Mouse (Mus musculus): ENCODE measurements around the gene Gm9821. TPM values are rescaled to one million over a fixed set of nuclear protein-coding genes. Genes with fewer than 3 reads are reported as not detected.
A peak's percentile ranks its signal among the peaks of the same experiment; 100 is the strongest.

Gene Gm9821
- total RNA-seq, 2 experiments from 2014 or later = 0.33 TPM; not detected in 1

GRCm38 (mm10) chr2:91924726-91925125, 20.8 kb upstream of the Gm9821 start:
- no peak for ATAC-seq (replicated peaks; ENCODE audit: low FRiP score, low TSS enrichment, poor library complexity, severe bottlenecking)

DNA sequence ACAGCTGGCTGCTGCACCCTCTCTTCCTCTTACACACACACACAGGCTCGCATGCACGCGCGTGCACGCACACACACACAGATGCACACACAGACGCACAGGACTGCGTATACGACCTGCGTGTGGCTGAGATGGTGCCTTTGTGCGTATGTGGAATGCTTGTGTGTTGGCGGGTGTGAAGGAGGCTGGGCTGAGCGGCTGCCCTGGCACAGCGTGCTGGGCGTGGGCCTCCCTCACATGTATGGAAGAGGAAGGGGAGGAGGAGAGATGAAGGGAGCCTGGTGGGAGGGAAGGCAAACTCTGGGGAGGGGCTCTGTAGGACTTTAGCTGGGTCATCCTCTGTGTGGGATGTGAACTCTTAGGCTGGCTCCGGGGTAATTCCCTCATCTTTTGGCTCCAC, 20.1 kb upstream of the Gm9821 start:
- no peak for ATAC-seq (replicated peaks; ENCODE audit: low FRiP score, low TSS enrichment, poor library complexity, severe bottlenecking)

DNA sequence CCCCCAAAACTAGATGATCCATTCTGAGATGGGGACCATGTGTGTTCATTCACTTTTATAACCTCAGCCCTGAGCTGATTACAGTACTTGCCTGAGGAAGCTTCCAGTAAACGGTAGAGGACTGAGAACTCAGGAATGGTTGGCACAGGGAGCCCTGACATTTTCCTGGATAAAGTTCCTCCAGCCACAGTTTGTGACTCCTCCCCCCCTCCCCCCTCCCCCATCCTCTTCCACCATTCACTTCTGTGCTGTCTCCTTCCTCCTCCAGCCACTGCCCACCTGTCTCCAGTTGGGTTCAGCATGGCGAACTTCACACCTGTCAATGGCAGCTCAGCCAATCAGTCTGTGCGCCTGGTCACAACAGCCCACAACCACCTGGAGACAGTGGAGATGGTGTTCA, 18.6 kb upstream of the Gm9821 start, which contains the start of gene Chrm4:
TSS of gene Chrm4 (plus strand) at position 301 of the 400 bp plus-strand sequence.
- no peak for ATAC-seq (replicated peaks; ENCODE audit: low FRiP score, low TSS enrichment, poor library complexity, severe bottlenecking)

- ATAC-seq (replicated peaks; ENCODE audit: low FRiP score, low TSS enrichment, poor library complexity, severe bottlenecking) = peak; percentile 20
Measured at GRCm38 (mm10) chr2:91927826-91928533, 17.5 kb upstream of the Gm9821 start.

GRCm38 (mm10) chr2:91928534-91929350, 16.8 kb upstream of the Gm9821 start:
- no peak for ATAC-seq (replicated peaks; ENCODE audit: low FRiP score, low TSS enrichment, poor library complexity, severe bottlenecking)

DNA sequence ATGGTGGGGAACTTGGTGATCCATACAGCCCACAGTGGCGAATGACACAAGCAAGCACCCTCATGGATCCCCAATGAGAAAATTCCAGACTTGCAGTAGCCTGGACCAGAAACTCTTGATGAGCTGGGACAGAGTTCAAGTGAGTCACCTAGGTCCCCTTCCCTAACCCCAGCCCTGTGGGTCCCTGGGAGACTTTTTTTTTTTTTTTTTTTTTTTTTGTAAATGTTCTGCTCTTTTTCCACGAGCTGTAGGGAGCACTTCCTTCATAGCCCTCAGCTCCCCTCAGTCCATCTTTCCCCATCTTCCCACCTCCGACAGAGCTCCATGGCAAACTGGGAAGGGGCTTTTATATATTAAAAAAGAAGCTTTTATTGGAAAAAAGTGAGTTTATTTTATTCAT, 16.0 kb upstream of the Gm9821 start:
- no peak for ATAC-seq (replicated peaks; ENCODE audit: low FRiP score, low TSS enrichment, poor library complexity, severe bottlenecking)

DNA sequence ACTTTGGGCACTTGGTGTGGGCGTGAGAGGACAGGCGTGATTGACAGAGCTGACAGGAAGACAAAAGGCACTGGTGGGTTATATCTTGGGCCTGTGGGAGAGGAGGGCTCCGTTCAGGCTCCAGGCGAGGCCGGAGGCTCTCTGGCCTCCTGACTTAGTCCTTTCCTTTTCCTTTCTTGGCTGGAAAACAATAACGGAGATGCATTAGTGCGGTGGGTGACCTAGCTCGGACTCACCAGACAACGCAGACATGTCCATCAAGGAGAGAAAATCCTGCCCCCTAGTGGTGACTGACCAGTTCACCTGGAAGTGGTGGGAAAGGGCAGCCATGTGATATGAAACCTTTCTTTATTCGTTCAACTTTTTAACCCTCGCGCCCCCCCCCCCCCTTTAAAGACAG, 15.6 kb upstream of the Gm9821 start:
- no peak for ATAC-seq (replicated peaks; ENCODE audit: low FRiP score, low TSS enrichment, poor library complexity, severe bottlenecking)

GRCm38 (mm10) chr2:91930761-91931291, 14.7 kb upstream of the Gm9821 start:
- ATAC-seq (replicated peaks; ENCODE audit: low FRiP score, low TSS enrichment, poor library complexity, severe bottlenecking) = no peak

GRCm38 (mm10) chr2:91931328-91932159, 14.0 kb upstream of the Gm9821 start:
- no peak for ATAC-seq (replicated peaks; ENCODE audit: low FRiP score, low TSS enrichment, poor library complexity, severe bottlenecking)

DNA sequence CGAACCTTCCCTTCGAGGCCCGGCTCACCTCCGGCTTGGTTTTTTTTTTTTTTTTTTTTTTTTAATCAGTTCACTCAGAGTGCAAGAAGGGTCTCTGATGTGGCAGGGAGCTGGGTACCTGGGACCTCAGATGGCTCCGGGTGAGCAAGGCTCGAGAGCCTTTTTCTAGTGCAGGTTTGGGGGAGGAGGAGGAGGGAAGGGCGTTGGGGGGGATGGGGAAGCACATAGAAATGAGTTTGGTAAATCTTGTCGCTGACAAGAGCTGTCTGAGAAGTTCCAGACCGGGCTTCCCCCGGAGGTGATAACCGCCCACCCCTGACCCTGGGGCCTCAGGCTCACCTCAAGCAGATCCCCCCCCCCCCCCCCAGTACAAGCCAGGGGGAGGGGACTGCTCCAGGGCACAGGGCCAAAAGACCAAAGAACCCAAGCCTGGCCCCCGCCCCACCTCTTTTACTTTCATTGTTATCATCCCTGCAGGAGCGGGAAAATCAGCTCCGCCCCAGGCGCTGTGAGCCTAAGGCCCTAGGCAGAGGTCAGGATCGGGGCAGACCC, 13.3 kb upstream of the Gm9821 start, which contains the start of gene Mdk:
TSS of gene Mdk (minus strand) at position 138 of the 552 bp plus-strand sequence.
- no peak for ATAC-seq (replicated peaks; ENCODE audit: low FRiP score, low TSS enrichment, poor library complexity, severe bottlenecking)

- ATAC-seq (replicated peaks; ENCODE audit: low FRiP score, low TSS enrichment, poor library complexity, severe bottlenecking) = no peak
Measured at GRCm38 (mm10) chr2:91932737-91933350, 12.7 kb upstream of the Gm9821 start.

GRCm38 (mm10) chr2:91933471-91933870, 12.0 kb upstream of the Gm9821 start:
- no peak for ATAC-seq (replicated peaks; ENCODE audit: low FRiP score, low TSS enrichment, poor library complexity, severe bottlenecking)

- ATAC-seq (replicated peaks; ENCODE audit: low FRiP score, low TSS enrichment, poor library complexity, severe bottlenecking) = no peak
Measured at GRCm38 (mm10) chr2:91934016-91934415, 11.5 kb upstream of the Gm9821 start.

DNA sequence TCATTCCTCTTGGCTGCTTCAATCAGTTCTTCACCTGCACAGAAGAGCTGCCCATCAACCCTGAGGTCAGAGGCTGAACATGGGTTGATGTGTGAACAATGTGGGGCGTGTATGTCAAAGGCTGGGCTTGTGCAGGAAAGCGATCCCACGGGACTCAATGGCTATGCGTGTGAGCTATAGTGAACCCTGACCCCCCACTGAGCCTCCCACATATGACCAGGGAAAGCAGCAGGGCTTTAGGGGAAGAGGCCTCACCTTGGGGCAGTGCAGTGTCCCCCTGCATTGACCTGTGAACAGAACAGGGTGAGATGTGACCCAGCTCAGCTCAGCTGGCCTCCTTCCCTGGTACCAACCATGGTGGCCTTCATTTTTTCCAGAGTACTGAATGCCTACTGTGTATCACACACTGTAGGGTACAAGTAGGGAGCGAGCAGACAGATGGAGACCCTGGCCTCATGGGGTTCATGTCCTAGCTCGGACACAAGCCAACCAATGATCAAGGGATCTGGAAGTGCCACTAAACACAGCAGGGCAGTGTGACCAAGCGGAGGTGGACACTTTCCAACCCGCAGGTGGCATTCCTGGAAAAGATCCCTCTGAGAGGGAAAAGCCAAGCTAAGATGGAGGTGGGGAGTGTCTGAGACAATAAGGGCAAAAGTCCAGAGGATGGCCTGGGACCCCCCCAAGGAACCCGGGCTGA, 10.5 kb upstream of the Gm9821 start:
- ATAC-seq (replicated peaks; ENCODE audit: low FRiP score, low TSS enrichment, poor library complexity, severe bottlenecking) = no peak

DNA sequence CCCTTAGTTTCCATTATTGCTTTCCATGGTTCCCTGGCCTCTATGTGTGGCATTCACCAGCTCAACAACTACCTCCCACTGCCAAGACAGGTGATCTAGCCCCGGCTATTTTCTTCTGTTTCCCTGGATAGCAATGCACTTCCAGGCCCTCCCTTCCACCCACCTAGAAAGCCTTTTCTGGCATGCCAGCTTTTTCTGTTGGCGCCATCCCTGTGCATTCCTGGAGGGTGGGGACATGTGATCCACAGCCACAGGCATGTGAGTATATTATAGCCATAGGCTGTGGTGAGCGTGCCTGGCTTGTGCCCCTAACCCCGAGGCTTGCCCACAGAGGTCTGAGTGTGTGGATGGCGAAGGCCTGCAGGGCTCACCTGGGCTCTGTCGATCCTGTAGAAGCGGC, 9.3 kb upstream of the Gm9821 start:
- no peak for ATAC-seq (replicated peaks; ENCODE audit: low FRiP score, low TSS enrichment, poor library complexity, severe bottlenecking)

- no peak for ATAC-seq (replicated peaks; ENCODE audit: low FRiP score, low TSS enrichment, poor library complexity, severe bottlenecking)
Measured at GRCm38 (mm10) chr2:91939303-91939935, 6.1 kb upstream of the Gm9821 start.

DNA sequence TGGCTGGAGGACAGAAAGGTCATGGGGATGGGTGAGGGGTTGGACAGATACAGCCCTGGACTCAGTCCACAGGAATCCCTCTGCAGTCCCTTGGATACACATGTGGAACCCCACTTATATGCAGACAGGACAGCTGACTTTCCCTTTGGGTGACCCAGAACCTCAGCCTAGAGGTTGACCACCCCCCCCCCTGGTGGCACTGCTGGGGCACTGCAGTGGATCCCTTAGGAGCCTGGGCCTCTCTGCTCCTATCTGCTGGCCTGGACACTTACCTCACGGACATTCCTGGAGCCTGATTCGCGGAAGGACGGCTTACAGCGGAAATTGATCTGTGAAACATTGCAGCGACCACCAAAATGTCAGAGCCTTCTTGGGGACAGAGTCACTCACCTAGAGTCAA, 3.1 kb upstream of the Gm9821 start:
- ATAC-seq (replicated peaks; ENCODE audit: low FRiP score, low TSS enrichment, poor library complexity, severe bottlenecking) = no peak
